Mouse (Mus musculus): Measurements from ENCODE around the gene Vamp4. TPM values are rescaled to one million over a fixed set of nuclear protein-coding genes. Genes with fewer than 3 reads are reported as not detected.
A peak's percentile ranks its signal among the peaks of the same experiment; 100 is the strongest.

Gene Vamp4
- 52.3 and 52.5 TPM in 2 replicates for polyA plus RNA-seq (2016; fragmentation: Nextera tagmentation; extraction: Ambion mirVana)

- peaks cover 13% of the 10 kb centered on the region for H3K36me3 ChIP-seq
- peak; percentile 98 for DNase-seq (ENCODE audit: low spot score)
- H3K9me3 ChIP-seq: peaks cover 4% of the 10 kb centered on the region; the same call in 1 of the 2 replicates
- under 1% methylated on average over 43 of the region's 43 CpGs for WGBS
- peak within 1 kb of the TSS; percentile 95 for H3K4me3 ChIP-seq
- no peaks in the 10 kb centered on the region for H3K27me3 ChIP-seq (ENCODE audit: insufficient read depth, poor library complexity, severe bottlenecking)
- peaks cover 27% of the 10 kb centered on the region for H3K4me1 ChIP-seq (replicated peaks)
- H3K27ac ChIP-seq: peak within 1 kb of the TSS; percentile 97
These were observed at the start of gene Vamp4 for GRCm38 (mm10) chr1:162570260-162570748. TSS of gene Vamp4 (plus strand) at chr1:162570515.

DNA sequence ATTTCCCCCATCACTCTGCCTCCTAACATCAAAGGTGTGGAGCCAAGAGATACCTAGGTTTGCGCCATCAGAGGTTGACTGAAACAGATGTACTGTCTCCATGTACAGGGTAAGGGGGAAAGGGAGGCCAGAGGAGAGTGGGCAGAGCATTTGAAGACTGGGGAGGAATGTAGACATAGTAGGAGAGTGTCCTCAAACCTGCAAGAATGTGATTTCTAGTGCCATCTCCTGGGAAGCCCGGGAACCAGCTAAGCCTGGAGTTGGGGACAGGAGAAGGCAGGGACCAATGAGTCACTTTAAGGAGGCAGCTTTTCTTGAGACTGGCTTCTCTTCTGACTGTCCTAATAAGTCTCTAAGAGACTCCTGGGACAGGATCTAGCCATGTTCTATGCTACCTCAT lies 40.7 kb upstream of the Vamp4 start:
- no peak overlapping the region for H3K4me3 ChIP-seq
- H3K4me1 ChIP-seq (replicated peaks): 0 out of 2 replicates have a peak, but pooled peaks cover 5% of the 10 kb centered on the region
- no peak for DNase-seq (ENCODE audit: low spot score)
- H3K27ac ChIP-seq: no peak overlapping the region
- H3K27me3 ChIP-seq (ENCODE audit: insufficient read depth, poor library complexity, severe bottlenecking): no peaks in the 10 kb centered on the region
- 72% methylated on average over 2 of the region's 2 CpGs for WGBS
- peaks cover 36% of the 10 kb centered on the region for H3K36me3 ChIP-seq
- peaks cover 5% of the 10 kb centered on the region; the same call in 1 of the 2 replicates for H3K9me3 ChIP-seq

- H3K4me1 ChIP-seq (replicated peaks): 0 out of 2 replicates have a peak, but pooled peaks cover 5% of the 10 kb centered on the region
These were observed 39.6 kb upstream of the Vamp4 start for GRCm38 (mm10) chr1:162530666-162531065.

DNA sequence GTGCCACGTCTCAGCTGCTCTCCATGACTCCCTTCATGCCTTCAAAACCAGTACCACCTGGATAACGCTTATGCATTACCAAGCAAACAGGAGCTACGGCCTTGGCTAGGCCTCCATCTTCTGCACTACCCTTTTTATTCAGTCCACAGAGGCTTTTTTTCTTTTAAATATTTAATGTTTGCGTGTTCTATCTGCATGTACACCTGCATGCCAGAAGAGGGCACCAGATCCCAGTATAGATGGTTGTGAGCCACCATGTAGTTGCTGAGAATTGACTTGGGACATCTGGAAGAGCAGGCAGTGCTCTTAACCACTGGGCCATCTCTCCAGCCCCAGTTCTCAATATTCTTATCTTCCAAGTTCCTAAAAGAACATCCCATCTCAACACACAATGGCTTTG lies 38.7 kb upstream of the Vamp4 start:
- no peak for DNase-seq (ENCODE audit: low spot score)
- Histone ChIP-seq H3K9me3 (peaks cover 5% of the 10 kb centered on the region; the same call in 1 of the 2 replicates), H3K4me3 (no peak overlapping the region), H3K27me3 (ENCODE audit: insufficient read depth, poor library complexity, severe bottlenecking) (no peaks in the 10 kb centered on the region), H3K36me3 (peaks cover 55% of the 10 kb centered on the region), H3K4me1 (replicated peaks) (0 out of 2 replicates have a peak, but pooled peaks cover 5% of the 10 kb centered on the region), H3K27ac (no peak overlapping the region)
- WGBS: 70% methylated on average over 4 of the region's 4 CpGs

More at GRCm38 (mm10) chr1:162530666-162531065, 39.6 kb upstream of the Vamp4 start:
- H3K36me3 ChIP-seq: peaks cover 46% of the 10 kb centered on the region
- 65% methylated on average over 1 of the region's 1 CpGs for WGBS
- no peaks in the 10 kb centered on the region for H3K27me3 ChIP-seq (ENCODE audit: insufficient read depth, poor library complexity, severe bottlenecking)
- H3K9me3 ChIP-seq: peaks cover 5% of the 10 kb centered on the region; the same call in 1 of the 2 replicates
- H3K4me3 ChIP-seq: no peak overlapping the region
- H3K27ac ChIP-seq: no peak overlapping the region
- DNase-seq (ENCODE audit: low spot score): no peak

- DNase-seq (ENCODE audit: low spot score): no peak
- H3K4me1 ChIP-seq (replicated peaks): 0 out of 2 replicates have a peak, but pooled peaks cover 5% of the 10 kb centered on the region
- peaks cover 5% of the 10 kb centered on the region; the same call in 1 of the 2 replicates for H3K9me3 ChIP-seq
- WGBS: 73% methylated on average over 4 of the region's 4 CpGs
- peaks cover 62% of the 10 kb centered on the region for H3K36me3 ChIP-seq
- H3K27me3 ChIP-seq (ENCODE audit: insufficient read depth, poor library complexity, severe bottlenecking): no peaks in the 10 kb centered on the region
- no peak overlapping the region for H3K27ac ChIP-seq
- H3K4me3 ChIP-seq: no peak overlapping the region
These were observed 38.0 kb upstream of the Vamp4 start for GRCm38 (mm10) chr1:162532330-162532729.

DNA sequence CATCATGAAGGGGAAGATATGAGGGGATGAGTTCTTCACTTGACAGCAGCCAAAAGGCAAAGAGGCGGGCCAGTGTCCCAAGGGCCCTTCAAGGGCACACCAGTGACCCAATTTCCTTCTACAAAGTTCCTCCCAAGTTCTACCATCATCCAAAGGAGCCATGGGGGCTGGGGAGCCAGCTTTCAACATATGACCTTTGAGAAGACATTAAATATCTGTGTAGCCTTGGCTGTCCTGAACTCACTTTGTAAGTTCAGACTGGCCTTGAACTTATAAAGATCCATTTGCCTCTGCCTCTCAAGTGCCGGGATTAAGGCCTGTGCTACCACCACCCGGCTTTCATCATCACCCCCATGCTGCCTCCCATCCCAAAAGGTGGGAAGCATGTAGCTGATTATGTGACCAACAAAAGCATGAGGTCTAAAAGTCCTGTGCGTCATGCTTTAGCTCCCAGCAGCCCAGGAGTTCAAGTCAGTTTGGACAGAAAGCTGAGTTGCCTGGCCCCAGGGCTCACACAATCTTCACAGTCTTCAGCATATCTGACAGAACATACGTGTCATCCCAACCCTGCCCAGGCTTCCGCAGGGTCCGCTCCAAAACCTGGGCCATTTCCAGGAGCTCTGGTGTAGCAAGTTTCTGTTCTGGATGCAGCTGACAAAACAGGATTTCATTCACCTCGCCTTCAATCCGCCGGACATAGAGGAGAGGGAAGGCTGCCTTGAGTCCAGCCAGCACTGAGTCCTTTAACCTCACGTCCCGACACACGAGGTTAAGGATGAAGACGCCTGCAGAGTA lies 36.4 kb upstream of the Vamp4 start:
- WGBS: 93% methylated on average over 14 of the region's 14 CpGs
- Histone ChIP-seq H3K9me3 (no peaks in the 10 kb centered on the region), H3K27me3 (ENCODE audit: insufficient read depth, poor library complexity, severe bottlenecking) (no peaks in the 10 kb centered on the region), H3K36me3 (peaks cover 71% of the 10 kb centered on the region), H3K27ac (no peak overlapping the region), H3K4me3 (no peak overlapping the region), H3K4me1 (replicated peaks) (0 out of 2 replicates have a peak, but pooled peaks cover 5% of the 10 kb centered on the region)
- no peak for DNase-seq (ENCODE audit: low spot score)

GRCm38 (mm10) chr1:162543231-162543630 lies 27.1 kb upstream of the Vamp4 start:
- Histone ChIP-seq H3K4me3 (no peak overlapping the region), H3K27ac (no peak overlapping the region), H3K36me3 (peaks cover 82% of the 10 kb centered on the region), H3K4me1 (replicated peaks) (peaks cover 14% of the 10 kb centered on the region), H3K27me3 (ENCODE audit: insufficient read depth, poor library complexity, severe bottlenecking) (no peaks in the 10 kb centered on the region), H3K9me3 (no peaks in the 10 kb centered on the region)
- no peak for DNase-seq (ENCODE audit: low spot score)
- WGBS: 90% methylated on average over 1 of the region's 1 CpGs

GRCm38 (mm10) chr1:162547607-162548006 lies 22.7 kb upstream of the Vamp4 start:
- WGBS: 21% methylated on average over 10 of the region's 10 CpGs
- no peak for DNase-seq (ENCODE audit: low spot score)
- Histone ChIP-seq H3K36me3 (peaks cover 38% of the 10 kb centered on the region), H3K27ac (peak overlapping the region; percentile 85), H3K4me1 (replicated peaks) (peaks cover 21% of the 10 kb centered on the region), H3K4me3 (peak overlapping the region; percentile 77), H3K9me3 (no peaks in the 10 kb centered on the region), H3K27me3 (ENCODE audit: insufficient read depth, poor library complexity, severe bottlenecking) (no peaks in the 10 kb centered on the region)

GRCm38 (mm10) chr1:162548016-162548916 lies 22.0 kb upstream of the Vamp4 start, which contains the start of gene Mettl13:
TSS of gene Mettl13 (minus strand) at chr1:162548551.
- Histone ChIP-seq H3K4me3 (peak within 1 kb of the TSS; percentile 77), H3K27me3 (ENCODE audit: insufficient read depth, poor library complexity, severe bottlenecking) (no peaks in the 10 kb centered on the region), H3K36me3 (peaks cover 32% of the 10 kb centered on the region), H3K9me3 (no peaks in the 10 kb centered on the region), H3K27ac (peak within 1 kb of the TSS; percentile 85), H3K4me1 (replicated peaks) (peaks cover 21% of the 10 kb centered on the region)
- peak; percentile 97 for DNase-seq (ENCODE audit: low spot score)
- 1% methylated on average over 52 of the region's 52 CpGs for WGBS

- Histone ChIP-seq H3K36me3 (peaks cover 24% of the 10 kb centered on the region), H3K27me3 (ENCODE audit: insufficient read depth, poor library complexity, severe bottlenecking) (no peaks in the 10 kb centered on the region), H3K4me1 (replicated peaks) (peaks cover 21% of the 10 kb centered on the region), H3K9me3 (no peaks in the 10 kb centered on the region), H3K4me3 (peak overlapping the region; percentile 77), H3K27ac (peak overlapping the region; percentile 85)
- no peak for DNase-seq (ENCODE audit: low spot score)
- WGBS: 71% methylated on average over 10 of the region's 10 CpGs
These were observed 21.2 kb upstream of the Vamp4 start for GRCm38 (mm10) chr1:162548917-162549613.

DNA sequence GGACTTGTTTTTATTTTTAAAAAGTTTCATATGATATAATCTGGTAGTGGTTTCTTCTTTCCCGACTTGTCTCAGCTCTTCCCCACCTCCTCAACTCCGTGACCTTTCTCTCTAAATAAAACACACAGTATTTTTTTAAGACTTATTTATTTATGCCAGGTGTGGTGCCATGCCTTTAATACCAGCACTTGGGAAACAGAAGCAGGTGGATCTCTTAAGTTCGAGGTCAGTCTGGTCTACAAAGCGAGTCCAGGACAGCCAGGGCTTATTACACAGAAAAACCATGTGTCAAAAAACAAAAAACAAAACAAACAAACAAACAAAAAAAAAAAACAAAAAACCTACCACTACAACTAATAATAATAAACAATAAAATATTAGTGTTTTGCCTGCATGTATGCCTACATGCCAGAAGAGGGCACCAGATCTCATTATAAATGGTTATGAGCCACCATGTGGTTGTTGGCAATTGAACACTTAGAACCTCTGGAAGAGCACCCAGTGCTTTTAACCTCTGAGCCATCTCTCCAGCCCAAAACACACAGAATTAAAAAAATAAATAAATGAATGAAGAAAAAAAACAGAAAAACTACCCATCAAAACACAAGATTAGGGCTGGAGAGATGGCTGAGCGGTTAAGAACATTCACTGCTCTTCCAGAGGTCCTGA lies 20.6 kb upstream of the Vamp4 start:
- Histone ChIP-seq H3K36me3 (peaks cover 18% of the 10 kb centered on the region), H3K27ac (no peak overlapping the region), H3K4me3 (no peak overlapping the region), H3K9me3 (no peaks in the 10 kb centered on the region), H3K4me1 (replicated peaks) (peaks cover 21% of the 10 kb centered on the region), H3K27me3 (ENCODE audit: insufficient read depth, poor library complexity, severe bottlenecking) (no peaks in the 10 kb centered on the region)
- no peak for DNase-seq (ENCODE audit: low spot score)
- WGBS: 79% methylated on average over 5 of the region's 5 CpGs

All from hindbrain, embryonic 10.5 days (tissue).